Mouse (Mus musculus) right cerebral cortex, postnatal 10 days (tissue): Measurements from ENCODE around the gene Pstpip1.

Experiments
- DNase-seq, 2 experiments: peaks; one replicate each; pipeline ENCODE4 v3.0.0; 2021; ENCODE audit warnings: low spot score in 2 of 2

Gene Pstpip1

GRCm38 (mm10) chr9:56151745-56152481 is 62.2 kb downstream of the Pstpip1 start:
- DNase-seq: peak in 1 of 2 experiments; percentile 57

- no peak for DNase-seq
Observed at GRCm38 (mm10) chr9:56152482-56153007, 62.8 kb downstream of the Pstpip1 start.

- DNase-seq: no peak
Observed at GRCm38 (mm10) chr9:56154572-56154971, 64.8 kb downstream of the Pstpip1 start.

- DNase-seq: no peak
Observed at GRCm38 (mm10) chr9:56158077-56158476, 68.3 kb downstream of the Pstpip1 start.

- no peak for DNase-seq
Observed at GRCm38 (mm10) chr9:56159456-56159855, 69.7 kb downstream of the Pstpip1 start.

- DNase-seq: peak; percentile 97
Observed at GRCm38 (mm10) chr9:56160341-56161141, 70.8 kb downstream of the Pstpip1 start.

GRCm38 (mm10) chr9:56165377-56165776 is 75.6 kb downstream of the Pstpip1 start, which contains the start of gene Tspan3:
TSS of gene Tspan3 (minus strand) at chr9:56165477.
- no peak for DNase-seq

- no peak for DNase-seq
Observed at GRCm38 (mm10) chr9:56166161-56166560, 76.4 kb downstream of the Pstpip1 start.

GRCm38 (mm10) chr9:56167690-56168089 is 77.9 kb downstream of the Pstpip1 start:
- no peak for DNase-seq

- no peak for DNase-seq
Observed at GRCm38 (mm10) chr9:56175316-56175715, 85.6 kb downstream of the Pstpip1 start.

- DNase-seq: no peak
Observed at GRCm38 (mm10) chr9:56177354-56177753, 87.6 kb downstream of the Pstpip1 start.
